Mouse (Mus musculus): ENCODE results near the gene Magi3.

- no peak for TF ChIP-seq POLR2A (IDR thresholded peaks at IDR 0.05; ENCODE audit: borderline replicate concordance, low read depth, low read length)
- TF ChIP-seq CTCF (IDR thresholded peaks at IDR 0.05; ENCODE audit: low read depth, low read length): no peak
These were observed 252.1 kb downstream of the Magi3 start, which contains the start of gene Phtf1 for GRCm38 (mm10) chr3:103967861-103968691.

Measured in bone marrow macrophage, adult 2 months (primary cell).